Mouse (Mus musculus) small intestine, adult 2 months (tissue): ENCODE measurements around the gene 4930556J24Rik. TPM values are rescaled to one million over a fixed set of nuclear protein-coding genes. Genes with fewer than 3 reads are reported as not detected.

Source experiments
- H3K27ac ChIP-seq: fragments of 200-500 bp; 2 replicates; pipeline ENCODE4 v1.5.1; 2012; ENCODE audit warnings: low read depth, low read length, control low read depth, inconsistent platforms; ENCODE audit not compliant: insufficient read depth
- H3K27me3 ChIP-seq: fragments of 200-500 bp; 2 replicates; pipeline ENCODE4 v1.6.1; 2012; ENCODE audit warnings: mild to moderate bottlenecking, moderate library complexity, low read length, inconsistent platforms; ENCODE audit not compliant: control insufficient read depth, insufficient read depth
- H3K36me3 ChIP-seq: fragments of 200-500 bp; 2 replicates; pipeline ENCODE4 v1.6.1; 2012; ENCODE audit warnings: mild to moderate bottlenecking, low read length, control low read depth, inconsistent platforms; ENCODE audit not compliant: control insufficient read depth, insufficient read depth
- H3K4me1 ChIP-seq: fragments of 200-500 bp; 2 replicates; pipeline ENCODE4 v1.6.1; 2012; ENCODE audit warnings: low read length, inconsistent platforms, mixed read lengths; ENCODE audit not compliant: control insufficient read depth, insufficient read depth, insufficient read length
- H3K4me3 ChIP-seq: fragments of 200-500 bp; 2 replicates; pipeline ENCODE4 v1.5.1; 2012; ENCODE audit warnings: low read depth, mild to moderate bottlenecking, control low read depth, inconsistent platforms, low read length, moderate library complexity
- CTCF ChIP-seq: fragments of 200-500 bp; IDR thresholded peaks from 2 replicates; pipeline ENCODE4 v1.5.1; 2012; ENCODE audit warnings: low read depth, mild to moderate bottlenecking, control low read depth, inconsistent platforms, low read length, moderate library complexity, mixed read lengths; ENCODE audit not compliant: insufficient replicate concordance, insufficient read length; ENCODE audit errors: extremely low read depth
- POLR2A ChIP-seq: fragments of 200-500 bp; IDR thresholded peaks from 2 replicates; pipeline ENCODE4 v1.6.1; 2012; ENCODE audit warnings: low read depth, mild to moderate bottlenecking, control low read depth, inconsistent platforms, low read length, moderate library complexity
- WGBS: fragments of 180-500 bp; shearing (Covaris S2); methylation state at CpG from one replicate; pipeline ENCODE4 v1.1.7; 2018; 5-methylcytosine and 5-hydroxymethylcytosine counted together
- polyA plus RNA-seq: library from polyadenylated mRNA; depleted of rRNA; stranded (reverse); fragments of >200 nt; gene quantifications from 2 replicates; pipeline ENCODE4 v1.2.3, GENCODE M21; 2012

Gene 4930556J24Rik
- polyA plus RNA-seq, 1 experiment = 0.19 TPM

DNA sequence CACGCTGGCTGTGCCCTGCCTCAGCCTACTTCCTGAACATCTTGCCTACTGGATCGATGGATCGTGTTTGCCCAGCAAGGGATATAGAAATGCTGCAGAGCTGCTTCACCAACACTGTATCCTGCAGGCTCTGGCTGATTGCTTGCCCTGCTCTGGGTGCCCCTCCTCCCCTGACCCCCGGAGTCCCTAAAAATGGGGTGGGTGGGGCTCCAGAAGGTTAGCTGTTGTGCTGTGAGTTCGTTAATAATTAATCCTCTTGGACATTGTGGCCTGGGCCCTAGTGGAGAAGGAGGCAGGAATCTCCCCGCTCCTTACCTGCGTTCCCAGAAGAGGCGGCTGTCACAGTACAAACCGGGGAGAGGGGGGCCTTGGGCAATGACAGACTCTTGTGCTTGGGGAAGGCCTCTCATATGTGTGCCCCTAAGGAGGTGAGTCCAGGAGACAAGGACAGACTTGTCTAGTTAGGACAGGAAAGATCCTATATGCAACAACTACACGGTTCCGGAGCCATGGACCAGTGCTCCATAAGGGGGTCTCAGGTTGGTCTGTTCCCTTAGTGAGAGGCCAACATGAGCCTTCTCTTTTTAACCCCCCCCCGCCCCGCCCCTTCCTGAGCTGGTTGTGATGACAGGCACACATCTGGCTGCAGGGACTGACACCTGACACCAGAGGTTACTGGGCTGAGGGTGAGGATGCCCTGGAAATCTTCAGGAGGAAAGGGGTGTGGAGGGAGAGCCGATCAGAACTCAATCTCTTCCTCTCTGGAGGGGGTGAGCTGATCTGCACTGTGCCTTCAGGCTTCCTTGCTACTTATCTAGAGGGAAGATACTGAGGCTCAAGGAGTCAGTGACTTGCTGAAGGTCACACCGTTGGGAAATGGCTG lies 7.5 kb upstream of the 4930556J24Rik start:
- Histone ChIP-seq H3K27me3 (no peaks in the 10 kb centered on the region), H3K4me3 (peak overlapping the region; percentile 78), H3K4me1 (peaks cover 25% of the 10 kb centered on the region; the same call in 1 of the 2 replicates), H3K27ac (peak overlapping the region; percentile 90), H3K36me3 (peaks cover 7% of the 10 kb centered on the region)
- TF ChIP-seq POLR2A = no peak
- TF ChIP-seq CTCF = no peak
- WGBS = 4% methylated on average over 15 of the region's 15 CpGs

DNA sequence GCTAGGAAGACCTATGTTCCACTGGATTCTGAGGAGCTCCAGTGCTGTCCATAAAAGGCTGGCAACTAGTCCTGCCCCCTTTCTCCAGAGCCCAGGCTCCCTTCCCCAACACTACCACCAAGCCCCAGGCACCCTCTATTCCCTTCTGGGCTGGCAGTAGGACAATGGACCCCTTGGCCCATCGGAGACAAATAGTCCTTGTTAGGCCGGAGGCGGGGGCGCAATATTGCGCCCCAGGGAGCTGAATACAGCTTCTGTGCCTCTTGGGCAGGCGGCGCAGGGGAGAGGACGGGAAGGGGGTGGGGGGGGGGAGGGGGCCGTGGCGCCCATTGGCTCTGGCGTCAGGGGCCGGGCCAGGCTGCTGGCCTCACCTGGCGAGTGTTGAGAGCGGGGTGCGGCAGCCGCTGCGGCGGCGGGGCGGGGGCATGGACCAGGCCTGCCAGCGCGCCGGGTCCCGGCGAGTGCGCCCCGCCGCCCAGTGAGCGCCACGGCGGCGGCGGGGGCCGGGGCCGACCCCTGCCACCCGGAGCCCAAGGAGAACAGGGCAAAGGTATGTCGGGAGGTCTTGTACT lies 6.8 kb upstream of the 4930556J24Rik start, which contains the start of gene Gal3st1:
Gal3st1 (plus strand) TSS at position 346 of the 572 bp plus-strand sequence.
- Histone ChIP-seq H3K36me3 (peaks cover 13% of the 10 kb centered on the region), H3K4me3 (peak within 1 kb of the TSS; percentile 78), H3K4me1 (peaks cover 22% of the 10 kb centered on the region; the same call in 1 of the 2 replicates), H3K27ac (peak within 1 kb of the TSS; percentile 93), H3K27me3 (no peaks in the 10 kb centered on the region)
- TF ChIP-seq CTCF (no peak), POLR2A (peak; percentile 63; the same call in 1 of the 2 replicates)
- WGBS = under 1% methylated on average over 29 of the region's 37 CpGs

DNA sequence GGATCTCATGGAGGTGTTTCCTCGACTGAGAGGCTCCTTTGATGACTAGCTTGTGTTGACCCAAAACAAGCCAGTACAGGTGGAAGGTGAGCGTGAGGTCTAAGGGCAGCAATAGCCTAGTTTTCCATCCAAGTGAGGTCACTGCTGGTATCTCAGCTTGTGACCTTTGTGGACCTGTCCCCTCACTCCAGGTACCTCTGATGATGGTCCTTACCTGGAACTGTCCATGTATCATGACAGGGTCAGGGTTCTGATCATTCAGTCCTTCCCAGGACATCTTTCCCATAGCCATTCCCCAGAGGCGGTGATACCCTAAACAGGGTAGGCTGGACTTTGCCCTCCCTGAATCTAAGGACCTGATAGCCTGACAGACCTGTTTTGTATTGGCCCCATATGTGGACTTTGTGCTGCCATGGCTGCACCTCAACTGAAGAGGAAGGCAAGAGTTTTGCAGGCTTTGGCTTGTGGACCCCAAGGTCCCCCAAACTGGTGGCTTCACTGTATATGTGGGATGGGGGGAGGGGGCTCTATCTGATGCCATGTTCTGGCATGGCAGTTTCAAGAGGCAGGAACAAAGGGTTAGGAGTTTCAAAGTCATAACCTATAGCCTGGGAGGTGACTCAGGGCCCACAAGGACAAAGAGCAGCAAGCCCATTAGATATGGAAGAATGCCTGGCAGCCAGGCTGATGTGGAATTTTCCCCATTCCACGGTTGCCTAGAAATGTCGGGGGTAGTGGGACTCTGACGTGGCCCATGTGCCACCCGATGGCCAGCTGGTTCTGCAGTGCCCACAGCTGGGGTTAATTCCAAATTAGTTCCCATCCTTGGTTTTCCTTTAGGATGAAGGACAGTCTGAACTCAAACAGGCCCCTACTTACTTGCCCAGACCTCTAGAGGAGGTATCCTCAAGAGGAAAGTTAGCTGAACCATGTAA lies 6.0 kb upstream of the 4930556J24Rik start:
- H3K4me1 ChIP-seq = peaks cover 22% of the 10 kb centered on the region; the same call in 1 of the 2 replicates
- 27% methylated on average over 7 of the region's 7 CpGs for WGBS
- TF ChIP-seq POLR2A (0 out of 2 replicates have a peak, but pooled peaks have one; percentile 3), CTCF (no peak)
- no peaks in the 10 kb centered on the region for H3K27me3 ChIP-seq
- peaks cover 20% of the 10 kb centered on the region for H3K36me3 ChIP-seq
- peak overlapping the region; percentile 78 for H3K4me3 ChIP-seq
- H3K27ac ChIP-seq = peak overlapping the region; percentile 93

DNA sequence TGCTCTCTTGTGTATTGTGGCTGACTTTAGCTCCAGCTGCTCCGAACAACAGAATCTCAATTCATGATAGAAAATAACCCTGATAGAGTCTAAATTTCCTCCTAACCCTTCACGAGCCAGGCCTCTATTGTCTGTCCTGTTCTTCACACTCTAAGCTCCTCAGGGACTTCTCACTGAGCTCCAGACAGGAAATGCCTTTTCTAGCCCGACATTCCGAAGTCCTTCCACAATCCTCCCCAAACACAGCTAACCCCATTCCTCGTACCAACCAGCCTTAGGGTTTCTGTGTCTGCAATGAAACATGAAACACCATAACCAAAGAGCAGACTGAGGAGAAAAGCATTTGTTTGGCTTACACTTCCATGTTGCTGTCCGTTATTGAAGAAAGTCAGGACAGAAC lies 5.0 kb upstream of the 4930556J24Rik start:
- 62% methylated on average over 6 of the region's 6 CpGs for WGBS
- peaks cover 22% of the 10 kb centered on the region; the same call in 1 of the 2 replicates for H3K4me1 ChIP-seq
- TF ChIP-seq POLR2A (no peak), CTCF (no peak)
- no peak overlapping the region for H3K4me3 ChIP-seq
- no peaks in the 10 kb centered on the region for H3K27me3 ChIP-seq
- H3K36me3 ChIP-seq = peaks cover 28% of the 10 kb centered on the region
- H3K27ac ChIP-seq = peak overlapping the region; percentile 93; the same call in 1 of the 2 replicates

DNA sequence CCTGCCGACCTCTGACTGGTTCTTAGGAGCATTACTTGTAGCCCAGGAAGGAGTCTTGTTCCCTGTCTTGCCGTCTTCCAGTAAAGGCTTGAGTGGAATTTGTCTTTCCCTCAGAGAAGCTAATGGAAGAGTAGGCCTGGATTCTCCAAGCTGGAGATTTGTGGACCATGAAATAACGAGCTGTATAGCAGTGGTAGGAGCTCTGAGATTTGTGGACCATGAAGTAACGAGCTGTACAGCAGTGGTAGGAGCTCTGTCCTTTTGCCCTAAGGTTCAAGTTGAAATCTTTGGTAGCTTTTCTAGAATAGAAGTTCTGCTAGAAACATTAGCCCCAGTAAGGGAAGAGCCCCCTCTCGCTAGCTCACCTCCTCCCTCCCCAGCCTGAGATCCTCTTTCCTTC lies 1.8 kb upstream of the 4930556J24Rik start:
- H3K4me3 ChIP-seq = no peak overlapping the region
- H3K27me3 ChIP-seq = no peaks in the 10 kb centered on the region
- peaks cover 12% of the 10 kb centered on the region; the same call in 1 of the 2 replicates for H3K4me1 ChIP-seq
- no peak overlapping the region for H3K27ac ChIP-seq
- peaks cover 54% of the 10 kb centered on the region for H3K36me3 ChIP-seq
- TF ChIP-seq POLR2A (no peak), CTCF (no peak)
- WGBS = 89% methylated on average over 5 of the region's 5 CpGs

DNA sequence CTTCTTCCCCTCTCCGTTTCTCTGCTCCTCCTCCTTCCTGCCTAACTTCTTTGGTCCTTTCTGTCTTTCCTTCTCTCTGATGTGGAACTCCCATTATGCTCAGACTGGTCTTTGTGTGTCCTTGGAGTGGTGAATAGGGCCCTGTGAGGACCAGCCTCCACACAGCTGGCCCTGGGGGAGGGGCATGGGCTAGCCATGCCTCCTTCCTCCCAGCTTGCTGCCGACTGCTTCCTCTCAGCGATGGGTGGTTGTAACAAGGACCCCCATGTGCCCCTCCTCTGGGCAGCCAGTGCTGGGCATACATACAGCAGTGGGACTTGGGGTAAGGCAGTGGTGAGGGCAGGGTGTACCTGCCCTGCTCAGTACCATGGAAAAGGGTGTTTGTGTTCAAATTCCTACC lies 2.3 kb downstream of the 4930556J24Rik start:
- H3K27ac ChIP-seq = no peak overlapping the region
- H3K36me3 ChIP-seq = peaks cover 73% of the 10 kb centered on the region
- no peak overlapping the region for H3K4me3 ChIP-seq
- TF ChIP-seq CTCF (no peak), POLR2A (no peak)
- no peaks in the 10 kb centered on the region for H3K4me1 ChIP-seq
- WGBS = 69% methylated on average over 3 of the region's 3 CpGs
- no peaks in the 10 kb centered on the region for H3K27me3 ChIP-seq
